Mouse (Mus musculus): ENCODE results near the gene Arhgap20.

DNA sequence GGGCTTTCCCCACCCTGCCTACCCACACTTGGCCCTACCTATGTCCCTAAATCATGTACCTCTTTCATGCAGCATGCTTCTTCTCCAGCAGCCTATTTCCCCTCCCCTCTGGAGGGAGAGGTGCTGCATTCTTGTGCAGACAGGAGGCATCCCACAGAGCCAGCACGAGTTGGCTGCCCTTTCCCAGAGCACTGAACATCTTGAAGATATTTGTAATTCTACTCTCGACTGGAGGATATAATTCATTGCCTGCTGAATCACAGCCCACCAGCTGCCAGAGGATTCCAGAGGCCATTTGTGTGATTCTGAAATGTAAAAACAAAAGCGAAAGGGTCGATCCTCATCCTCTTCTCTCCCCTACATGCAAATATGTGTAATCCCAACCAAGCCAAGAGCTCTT, 116.2 kb downstream of the Arhgap20 start:
- TF ChIP-seq POLR2A (IDR thresholded peaks at IDR 0.05; ENCODE audit: extremely low read depth, insufficient read depth, low read length) (no peak), CTCF (IDR thresholded peaks at IDR 0.05; ENCODE audit: low read depth, low read length) (no peak)

Measured in liver, adult 2 months (tissue).